Mouse (Mus musculus): ENCODE results near the gene Fcor.

Gene Fcor

GRCm38 (mm10) chr8:3671980-3672491, at the start of gene Fcor:
Gene Fcor (minus strand): TSS chr8:3672362.
- peak; percentile 70 for DNase-seq (ENCODE audit: low read depth, low spot score)

GRCm38 (mm10) chr8:3721041-3721440, 48.9 kb upstream of the Fcor start:
- no peak for DNase-seq (ENCODE audit: low read depth, low spot score)

- no peak for DNase-seq (ENCODE audit: low read depth, low spot score)
Measured at GRCm38 (mm10) chr8:3720551-3720950, 48.4 kb upstream of the Fcor start, which contains the start of gene Clec4g. Gene Clec4g (minus strand): TSS chr8:3720651.

GRCm38 (mm10) chr8:3718559-3718958, 46.4 kb upstream of the Fcor start:
- no peak for DNase-seq (ENCODE audit: low read depth, low spot score)

GRCm38 (mm10) chr8:3717321-3717954, 45.3 kb upstream of the Fcor start:
- no peak for DNase-seq (ENCODE audit: low read depth, low spot score)

GRCm38 (mm10) chr8:3711646-3712045, 39.5 kb upstream of the Fcor start:
- no peak for DNase-seq (ENCODE audit: low read depth, low spot score)

- no peak for DNase-seq (ENCODE audit: low read depth, low spot score)
Measured at GRCm38 (mm10) chr8:3710312-3710711, 38.1 kb upstream of the Fcor start.

- no peak for DNase-seq (ENCODE audit: low read depth, low spot score)
Measured at GRCm38 (mm10) chr8:3707611-3708010, 35.4 kb upstream of the Fcor start.

GRCm38 (mm10) chr8:3705711-3706110, 33.5 kb upstream of the Fcor start:
- DNase-seq (ENCODE audit: low read depth, low spot score) = no peak

- DNase-seq (ENCODE audit: low read depth, low spot score) = no peak
Measured at GRCm38 (mm10) chr8:3701491-3701890, 29.3 kb upstream of the Fcor start.

GRCm38 (mm10) chr8:3694121-3694520, 22.0 kb upstream of the Fcor start, which contains the start of gene Fcer2a:
Gene Fcer2a (minus strand): TSS chr8:3694175.
- DNase-seq (ENCODE audit: low read depth, low spot score) = no peak

GRCm38 (mm10) chr8:3690774-3691173, 18.6 kb upstream of the Fcor start:
- no peak for DNase-seq (ENCODE audit: low read depth, low spot score)

GRCm38 (mm10) chr8:3687537-3687936, 15.4 kb upstream of the Fcor start:
- DNase-seq (ENCODE audit: low read depth, low spot score) = no peak

- DNase-seq (ENCODE audit: low read depth, low spot score) = no peak
Measured at GRCm38 (mm10) chr8:3685422-3685821, 13.3 kb upstream of the Fcor start.

- no peak for DNase-seq (ENCODE audit: low read depth, low spot score)
Measured at GRCm38 (mm10) chr8:3684530-3684929, 12.4 kb upstream of the Fcor start.

GRCm38 (mm10) chr8:3683408-3684176, 11.4 kb upstream of the Fcor start:
- no peak for DNase-seq (ENCODE audit: low read depth, low spot score)

- DNase-seq (ENCODE audit: low read depth, low spot score) = no peak
Measured at GRCm38 (mm10) chr8:3682435-3682834, 10.3 kb upstream of the Fcor start.

- DNase-seq (ENCODE audit: low read depth, low spot score) = no peak
Measured at GRCm38 (mm10) chr8:3679656-3680055, 7.5 kb upstream of the Fcor start.

- no peak for DNase-seq (ENCODE audit: low read depth, low spot score)
Measured at GRCm38 (mm10) chr8:3679236-3679635, 7.1 kb upstream of the Fcor start.

- DNase-seq (ENCODE audit: low read depth, low spot score) = no peak
Measured at GRCm38 (mm10) chr8:3678831-3679230, 6.7 kb upstream of the Fcor start.

GRCm38 (mm10) chr8:3676993-3677579, 4.9 kb upstream of the Fcor start:
- DNase-seq (ENCODE audit: low read depth, low spot score) = no peak

Data from brain, embryonic 18.5 days (tissue).